Mouse (Mus musculus) stomach, postnatal 0 days (tissue): ENCODE measurements around the gene Bcl2l1. TPM values are rescaled to one million over a fixed set of nuclear protein-coding genes. Genes with fewer than 3 reads are reported as not detected.

ENCODE experiments used
- ATAC-seq: fragments of 200-750 bp; cut with Nextera tagmentation; 2 replicates; pipeline ENCODE4 v1.8.0; 2017; ENCODE audit not compliant: low FRiP score, low TSS enrichment
- DNase-seq: peaks from one replicate; pipeline ENCODE4 v3.0.0-alpha.2; 2016; ENCODE audit warnings: low spot score
- H3K27ac ChIP-seq: fragments of 300-500 bp; sonication (generic); replicated peaks from 2 replicates; pipeline ENCODE4 v1.5.1; 2014; ENCODE audit warnings: mild to moderate bottlenecking, control low read depth
- H3K27me3 ChIP-seq: fragments of 300-500 bp; sonication (generic); 2 replicates; pipeline ENCODE4 v1.6.1; 2014; ENCODE audit warnings: low read length; ENCODE audit not compliant: control insufficient read depth, insufficient read depth
- H3K36me3 ChIP-seq: fragments of 300-500 bp; sonication (generic); 2 replicates; pipeline ENCODE4 v1.6.1; 2014; ENCODE audit warnings: low read length, mixed read lengths; ENCODE audit not compliant: control insufficient read depth, insufficient read depth
- H3K4me1 ChIP-seq: fragments of 300-500 bp; sonication (generic); replicated peaks from 2 replicates; pipeline ENCODE4 v1.6.1; 2014; ENCODE audit warnings: antibody characterized with exemption; ENCODE audit not compliant: control insufficient read depth, insufficient read depth
- H3K4me2 ChIP-seq: fragments of 300-500 bp; sonication (generic); replicated peaks from 2 replicates; pipeline ENCODE4 v1.6.1; 2014; ENCODE audit warnings: low read depth, mild to moderate bottlenecking, control low read depth, moderate library complexity
- H3K4me3 ChIP-seq: fragments of 300-500 bp; sonication (generic); 2 replicates; pipeline ENCODE4 v1.5.1; 2014; ENCODE audit warnings: low read depth, low read length, control low read depth
- H3K9ac ChIP-seq: fragments of 300-500 bp; sonication (generic); 2 replicates; pipeline ENCODE4 v1.6.1; 2014; ENCODE audit warnings: mild to moderate bottlenecking, low read length, control low read depth, mixed read lengths
- H3K9me3 ChIP-seq: fragments of 300-500 bp; sonication (generic); 2 replicates; pipeline ENCODE4 v1.6.1; 2016; ENCODE audit warnings: low read length; ENCODE audit not compliant: control insufficient read depth
- CTCF ChIP-seq: IDR thresholded peaks from 2 replicates; pipeline ENCODE4 v1.5.1; 2016; ENCODE audit warnings: antibody characterized with exemption, low read depth, mild to moderate bottlenecking, moderate library complexity
- EP300 ChIP-seq: optimal IDR thresholded peaks from 2 replicates; pipeline ENCODE3; 2016; ENCODE audit warnings: antibody characterized with exemption
- WGBS: fragments of 180-500 bp; shearing (Covaris S2); extraction: QIAGEN DNeasy Blood & Tissue Kit; methylation state at CpG from one replicate; pipeline ENCODE4 v1.1.7; 2014; 5-methylcytosine and 5-hydroxymethylcytosine counted together
- polyA plus RNA-seq: library from polyadenylated mRNA; unstranded; fragments of >200 nt; fragmentation: Nextera tagmentation; extraction: Ambion mirVana; gene quantifications from 2 replicates; pipeline ENCODE4 v1.2.1, GENCODE M21; 2015

The Bcl2l1 gene
- polyA plus RNA-seq, 1 experiment from 2014 or later, result 45.6 TPM

GRCm38 (mm10) chr2:152792461-152792860 lies 39.1 kb downstream of the Bcl2l1 start:
- 0 out of 2 replicates have a peak, but pooled peaks have one; percentile 30 for ATAC-seq

DNA sequence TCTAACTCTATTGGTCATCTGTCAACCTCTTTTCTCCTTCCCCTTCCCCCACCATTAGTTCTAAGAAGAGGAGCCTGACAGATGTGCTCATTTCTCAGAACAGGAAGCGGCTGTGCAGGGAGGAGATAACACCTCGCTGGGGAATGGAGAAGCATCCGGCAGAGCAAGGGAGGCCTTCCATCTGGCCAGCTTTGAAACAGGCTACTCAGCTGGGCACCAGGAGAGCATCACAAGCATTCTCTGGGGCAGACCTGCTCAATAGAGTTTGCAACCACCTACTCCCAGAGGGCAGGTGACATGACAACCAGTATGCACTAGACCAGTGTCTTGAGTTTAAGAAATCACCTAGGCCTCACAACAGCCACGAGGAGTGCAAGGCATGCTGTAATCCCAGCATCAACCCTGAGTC lies 41.9 kb downstream of the Bcl2l1 start:
- no peak overlapping the region for H3K9ac ChIP-seq
- ATAC-seq, result 0 out of 2 replicates have a peak, but pooled peaks have one; percentile 35
- 20% methylated on average over 4 of the region's 4 CpGs for WGBS

More at GRCm38 (mm10) chr2:152792461-152792860, 39.1 kb downstream of the Bcl2l1 start:
- no peaks in the 10 kb centered on the region for H3K9me3 ChIP-seq
- no peak for DNase-seq
- H3K9ac ChIP-seq, result no peak overlapping the region
- no peak for TF ChIP-seq EP300
- no peak for TF ChIP-seq CTCF
- H3K27me3 ChIP-seq, result no peaks in the 10 kb centered on the region
- no peak overlapping the region for H3K4me3 ChIP-seq
- no peak overlapping the region for H3K4me2 ChIP-seq
- H3K4me1 ChIP-seq, result peaks cover 12% of the 10 kb centered on the region
- H3K27ac ChIP-seq, result no peak overlapping the region
- 33% methylated on average over 2 of the region's 2 CpGs for WGBS
- H3K36me3 ChIP-seq, result no peaks in the 10 kb centered on the region

GRCm38 (mm10) chr2:152788892-152789421 lies 42.6 kb downstream of the Bcl2l1 start:
- no peak for TF ChIP-seq EP300
- no peak overlapping the region for H3K9ac ChIP-seq
- 59% methylated on average over 6 of the region's 6 CpGs for WGBS
- no peaks in the 10 kb centered on the region for H3K36me3 ChIP-seq
- no peaks in the 10 kb centered on the region for H3K27me3 ChIP-seq
- H3K4me1 ChIP-seq, result peaks cover 19% of the 10 kb centered on the region
- peak; percentile 44 for DNase-seq
- no peak overlapping the region for H3K4me2 ChIP-seq
- no peak overlapping the region for H3K4me3 ChIP-seq
- peak overlapping the region; percentile 65 for H3K27ac ChIP-seq
- no peaks in the 10 kb centered on the region for H3K9me3 ChIP-seq
- ATAC-seq, result peak; percentile 41; the same call in 1 of the 2 replicates

More for the DNA sequence above, 41.9 kb downstream of the Bcl2l1 start:
- TF ChIP-seq EP300 (no peak), CTCF (no peak)
- Histone ChIP-seq H3K9me3 (no peaks in the 10 kb centered on the region), H3K4me1 (peaks cover 19% of the 10 kb centered on the region), H3K27ac (peak overlapping the region; percentile 65), H3K36me3 (no peaks in the 10 kb centered on the region), H3K4me3 (no peak overlapping the region), H3K4me2 (no peak overlapping the region), H3K27me3 (no peaks in the 10 kb centered on the region)
- no peak for DNase-seq

DNA sequence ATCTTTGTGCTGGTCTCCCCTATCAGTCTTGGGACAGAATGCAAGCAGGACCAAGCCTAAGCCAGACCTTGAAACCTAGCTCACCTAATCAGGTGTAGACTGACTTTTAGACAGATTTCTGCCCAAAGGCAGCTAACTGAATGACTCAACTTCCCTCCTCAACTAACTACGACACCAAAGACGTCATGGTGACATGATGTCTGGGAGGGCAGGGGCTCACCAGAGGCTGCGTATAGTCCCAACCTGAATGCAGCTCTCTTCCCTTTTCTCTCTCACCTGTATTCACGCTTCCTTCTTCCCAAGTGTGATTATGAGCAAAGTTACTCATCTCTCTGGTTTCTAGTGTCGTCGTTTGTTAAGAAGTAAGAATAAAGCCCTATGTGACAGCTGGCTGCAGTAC lies 44.0 kb downstream of the Bcl2l1 start:
- Histone ChIP-seq H3K4me3 (no peak overlapping the region), H3K27me3 (no peaks in the 10 kb centered on the region), H3K9ac (no peak overlapping the region), H3K4me1 (peaks cover 16% of the 10 kb centered on the region), H3K4me2 (no peak overlapping the region), H3K36me3 (no peaks in the 10 kb centered on the region), H3K27ac (no peak overlapping the region), H3K9me3 (no peaks in the 10 kb centered on the region)
- TF ChIP-seq EP300 (no peak), CTCF (no peak)
- ATAC-seq (no peak), DNase-seq (no peak)
- 86% methylated on average over 6 of the region's 6 CpGs for WGBS

DNA sequence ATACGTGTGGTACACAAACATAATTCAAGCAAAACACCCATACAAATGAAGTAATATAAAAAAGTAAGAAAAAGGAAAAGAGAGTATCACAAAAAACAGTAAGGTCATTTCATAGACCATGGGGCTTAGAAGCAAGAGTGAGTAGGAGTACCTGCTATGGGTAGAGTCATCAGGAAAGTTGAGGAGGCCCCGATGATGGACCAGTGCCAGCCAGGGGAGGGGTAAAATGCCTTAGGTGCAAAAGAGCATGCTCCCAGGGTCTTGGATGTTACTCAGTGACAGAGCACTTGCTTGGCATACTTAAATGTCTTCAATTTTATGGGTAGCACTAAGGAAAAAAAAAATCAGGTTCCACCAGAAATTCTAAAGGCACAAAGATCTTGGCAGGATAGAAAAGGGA lies 44.4 kb downstream of the Bcl2l1 start:
- H3K27ac ChIP-seq, result no peak overlapping the region
- 88% methylated on average over 2 of the region's 2 CpGs for WGBS
- ATAC-seq, result no peak

DNA sequence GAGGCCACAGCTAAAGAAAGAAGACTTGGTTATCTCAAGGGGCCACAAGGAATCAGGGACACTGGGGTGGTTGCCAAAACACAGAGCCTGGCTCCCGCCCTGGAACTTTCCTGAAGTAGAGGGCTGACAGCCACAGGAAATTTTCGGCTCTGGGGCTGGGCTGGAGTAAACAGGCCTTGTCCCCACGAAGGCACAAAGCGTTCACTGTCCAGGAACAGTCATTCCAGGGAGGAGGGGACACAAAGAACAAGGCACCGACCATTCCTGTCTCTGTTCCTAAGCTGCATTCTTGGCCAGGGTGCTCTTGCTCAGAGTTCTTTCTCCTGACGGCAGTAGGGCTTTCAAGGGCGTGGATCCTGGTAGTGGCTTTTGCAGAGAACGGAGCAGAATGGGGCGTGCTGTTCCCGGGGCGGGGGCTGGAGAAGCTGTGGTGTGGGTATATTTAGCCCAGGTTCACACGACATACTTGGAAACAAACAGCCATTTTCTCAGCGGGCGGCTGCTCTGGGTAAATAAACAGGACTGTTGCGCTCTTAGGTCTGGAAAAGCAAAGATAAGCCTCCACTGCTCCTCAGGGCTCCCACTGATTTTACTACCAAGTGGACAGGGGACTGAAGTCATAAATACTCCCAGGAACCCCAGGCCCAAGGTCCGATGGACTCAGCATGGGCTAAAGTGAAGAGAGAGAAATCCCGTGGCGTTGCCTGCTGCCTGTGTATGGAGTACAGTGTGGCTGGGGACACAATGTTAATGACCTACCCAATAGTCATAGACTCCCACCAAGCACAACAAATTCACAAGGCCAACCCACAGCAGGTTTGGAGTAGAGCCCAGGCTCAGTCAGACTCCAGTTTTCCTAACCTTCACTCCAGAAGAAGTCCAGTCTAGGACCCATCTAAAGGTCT lies 45.8 kb downstream of the Bcl2l1 start:
- H3K4me1 ChIP-seq, result peaks cover 12% of the 10 kb centered on the region
- peak overlapping the region; percentile 89 for H3K27ac ChIP-seq
- H3K4me3 ChIP-seq, result no peak overlapping the region
- no peaks in the 10 kb centered on the region for H3K9me3 ChIP-seq
- TF ChIP-seq CTCF (no peak), EP300 (no peak)
- H3K27me3 ChIP-seq, result no peaks in the 10 kb centered on the region
- peak overlapping the region; percentile 35; the same call in 1 of the 2 replicates for H3K9ac ChIP-seq
- DNase-seq (peak; percentile 57), ATAC-seq (peak; percentile 74)
- WGBS, result 22% methylated on average over 18 of the region's 18 CpGs
- peaks cover 5% of the 10 kb centered on the region for H3K36me3 ChIP-seq
- H3K4me2 ChIP-seq, result peak overlapping the region; percentile 20; the same call in 1 of the 2 replicates

More for the DNA sequence above, 44.4 kb downstream of the Bcl2l1 start:
- no peak for TF ChIP-seq CTCF
- TF ChIP-seq EP300, result no peak
- no peak overlapping the region for H3K4me2 ChIP-seq
- no peak overlapping the region for H3K9ac ChIP-seq
- no peaks in the 10 kb centered on the region for H3K36me3 ChIP-seq
- peaks cover 12% of the 10 kb centered on the region for H3K4me1 ChIP-seq
- H3K9me3 ChIP-seq, result no peaks in the 10 kb centered on the region
- H3K27me3 ChIP-seq, result no peaks in the 10 kb centered on the region
- no peak overlapping the region for H3K4me3 ChIP-seq
- no peak for DNase-seq
